Mouse (Mus musculus) forebrain, embryonic 12.5 days (tissue): ENCODE results near the gene Plgrkt. TPM values are rescaled to one million over a fixed set of nuclear protein-coding genes. Genes with fewer than 3 reads are reported as not detected.

Experiments
- ATAC-seq: fragments of 200-750 bp; cut with Nextera tagmentation; 2 replicates; pipeline ENCODE4 v1.8.0; 2017; ENCODE audit warnings: moderate TSS enrichment; ENCODE audit not compliant: low FRiP score
- H3K27ac ChIP-seq: fragments of 300-500 bp; sonication (generic); 2 replicates; pipeline ENCODE4 v1.5.1; 2016; ENCODE audit warnings: mild to moderate bottlenecking
- H3K27me3 ChIP-seq: fragments of 300-500 bp; sonication (generic); 2 replicates; pipeline ENCODE4 v1.6.1; 2016; ENCODE audit warnings: mild to moderate bottlenecking
- H3K36me3 ChIP-seq: fragments of 300-500 bp; sonication (generic); replicated peaks from 2 replicates; pipeline ENCODE4 v1.6.1; 2016; ENCODE audit warnings: mild to moderate bottlenecking
- H3K4me1 ChIP-seq: fragments of 300-500 bp; sonication (generic); 2 replicates; pipeline ENCODE4 v1.6.1; 2016
- H3K4me2 ChIP-seq: fragments of 300-500 bp; sonication (generic); 2 replicates; pipeline ENCODE4 v1.6.1; 2016; ENCODE audit warnings: mild to moderate bottlenecking, moderate library complexity
- H3K4me3 ChIP-seq: fragments of 300-500 bp; sonication (generic); replicated peaks from 2 replicates; pipeline ENCODE4 v1.5.1; 2016; ENCODE audit warnings: mild to moderate bottlenecking
- H3K9ac ChIP-seq: fragments of 300-500 bp; sonication (generic); 2 replicates; pipeline ENCODE4 v1.6.1; 2016; ENCODE audit warnings: mild to moderate bottlenecking
- H3K9me3 ChIP-seq: fragments of 300-500 bp; sonication (generic); 2 replicates; pipeline ENCODE4 v1.6.1; 2016
- WGBS: fragments of 180-500 bp; shearing (Covaris S2); methylation state at CpG from one replicate; pipeline ENCODE4 v1.1.7; 2016; 5-methylcytosine and 5-hydroxymethylcytosine counted together
- polyA plus RNA-seq: library from polyadenylated mRNA; unstranded; fragments of >200 nt; fragmentation: Nextera tagmentation; extraction: Ambion mirVana; gene quantifications from 2 replicates; pipeline ENCODE4 v1.2.1, GENCODE M21; 2016

Plgrkt gene
- polyA plus RNA-seq, 1 experiment from 2014 or later, result 75.9 TPM

DNA sequence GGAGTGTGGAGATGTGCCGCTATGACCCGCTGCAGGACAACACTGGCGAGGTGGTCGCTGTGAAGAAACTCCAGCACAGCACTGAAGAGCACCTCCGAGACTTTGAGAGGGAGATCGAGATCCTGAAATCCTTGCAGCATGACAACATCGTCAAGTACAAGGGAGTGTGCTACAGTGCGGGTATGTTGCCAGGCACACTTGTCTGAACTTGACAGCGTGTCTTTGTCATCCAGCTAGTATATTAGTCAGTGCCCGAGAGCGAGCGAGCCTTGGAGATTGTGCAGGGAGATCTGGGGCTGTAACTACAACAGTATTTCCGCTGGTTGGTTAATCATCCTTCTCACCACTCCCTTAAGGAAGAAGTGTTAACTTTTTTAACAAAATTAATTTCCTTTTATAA lies 66.3 kb downstream of the Plgrkt start:
- Histone ChIP-seq H3K36me3 (peaks cover 35% of the 10 kb centered on the region), H3K4me3 (no peak overlapping the region), H3K9ac (no peak overlapping the region), H3K27ac (no peak overlapping the region), H3K9me3 (no peaks in the 10 kb centered on the region), H3K4me1 (no peaks in the 10 kb centered on the region), H3K4me2 (no peak overlapping the region), H3K27me3 (no peaks in the 10 kb centered on the region)
- 92% methylated on average over 13 of the region's 13 CpGs for WGBS
- no peak for ATAC-seq

Other genes with a start within 250 kb of the Plgrkt start
- gene Jak2, start 115.6 kb downstream of the Plgrkt start, polyA plus RNA-seq, result 16.1 and 16.6 TPM in 2 replicates
- gene Insl6, start 42.0 kb downstream of the Plgrkt start, polyA plus RNA-seq, result 5.3 TPM in 2 replicates
- gene Rln1, start 32.7 kb downstream of the Plgrkt start, polyA plus RNA-seq, result 1.00 and 1.4 TPM in 2 replicates
- gene Cd274, start 65 bp upstream of the Plgrkt start, polyA plus RNA-seq, result 0.36 and 0.82 TPM in 2 replicates
- 0.14 TPM in 1 of 2 replicates, not detected in the other for gene Pdcd1lg2, start 43.5 kb upstream of the Plgrkt start, polyA plus RNA-seq
- gene Ric1, start 154.9 kb upstream of the Plgrkt start, polyA plus RNA-seq, result 11.7 and 12.1 TPM in 2 replicates